Mouse (Mus musculus) thymus, adult 2 months (tissue): Measurements from ENCODE around the gene Hoxa7. TPM values are rescaled to one million over a fixed set of nuclear protein-coding genes. Genes with fewer than 3 reads are reported as not detected.

Source experiments
- DNase-seq: peaks from one replicate; pipeline ENCODE4 v3.0.0; 2021
- H3K27ac ChIP-seq: fragments of 200-500 bp; 2 replicates; pipeline ENCODE4 v1.5.1; 2012; ENCODE audit warnings: low read length, control low read depth; ENCODE audit not compliant: control insufficient read depth, insufficient read depth
- H3K27me3 ChIP-seq: fragments of 200-500 bp; 2 replicates; pipeline ENCODE4 v1.6.1; 2012; ENCODE audit warnings: mild to moderate bottlenecking, low read length, moderate library complexity, mixed read lengths; ENCODE audit not compliant: control insufficient read depth, insufficient read depth
- H3K36me3 ChIP-seq: fragments of 200-500 bp; 2 replicates; pipeline ENCODE4 v1.6.1; 2012; ENCODE audit warnings: mild to moderate bottlenecking, low read length, moderate library complexity; ENCODE audit not compliant: control insufficient read depth, insufficient read depth
- H3K4me1 ChIP-seq: fragments of 200-500 bp; replicated peaks from 2 replicates; pipeline ENCODE4 v1.6.1; 2012; ENCODE audit warnings: low read length; ENCODE audit not compliant: control insufficient read depth, insufficient read depth
- H3K4me3 ChIP-seq: fragments of 200-500 bp; 2 replicates; pipeline ENCODE4 v1.5.1; 2012; ENCODE audit warnings: mild to moderate bottlenecking, low read length, control low read depth, moderate library complexity; ENCODE audit not compliant: control insufficient read depth, insufficient read depth
- CTCF ChIP-seq: fragments of 200-500 bp; IDR thresholded peaks from 2 replicates; pipeline ENCODE4 v1.5.1; 2012; ENCODE audit warnings: mild to moderate bottlenecking, control low read depth, low read length, moderate library complexity, borderline replicate concordance; ENCODE audit not compliant: control insufficient read depth, poor library complexity, insufficient read depth; ENCODE audit errors: extremely low read depth
- POLR2A ChIP-seq: fragments of 200-500 bp; IDR thresholded peaks from 2 replicates; pipeline ENCODE4 v1.6.1; 2012; ENCODE audit warnings: mild to moderate bottlenecking, low read length, control low read depth, moderate library complexity; ENCODE audit not compliant: control insufficient read depth, poor library complexity, insufficient read depth; ENCODE audit errors: extremely low read depth
- WGBS: fragments of 180-500 bp; shearing (Covaris S2); methylation state at CpG from one replicate; pipeline ENCODE4 v1.1.7; 2018; 5-methylcytosine and 5-hydroxymethylcytosine counted together
- polyA plus RNA-seq: library from polyadenylated mRNA; depleted of rRNA; stranded (reverse); fragments of >200 nt; gene quantifications from 2 replicates; pipeline ENCODE4 v1.2.3, GENCODE M21; 2012

Hoxa7 gene
- polyA plus RNA-seq, 1 experiment: 2.5 TPM

DNA sequence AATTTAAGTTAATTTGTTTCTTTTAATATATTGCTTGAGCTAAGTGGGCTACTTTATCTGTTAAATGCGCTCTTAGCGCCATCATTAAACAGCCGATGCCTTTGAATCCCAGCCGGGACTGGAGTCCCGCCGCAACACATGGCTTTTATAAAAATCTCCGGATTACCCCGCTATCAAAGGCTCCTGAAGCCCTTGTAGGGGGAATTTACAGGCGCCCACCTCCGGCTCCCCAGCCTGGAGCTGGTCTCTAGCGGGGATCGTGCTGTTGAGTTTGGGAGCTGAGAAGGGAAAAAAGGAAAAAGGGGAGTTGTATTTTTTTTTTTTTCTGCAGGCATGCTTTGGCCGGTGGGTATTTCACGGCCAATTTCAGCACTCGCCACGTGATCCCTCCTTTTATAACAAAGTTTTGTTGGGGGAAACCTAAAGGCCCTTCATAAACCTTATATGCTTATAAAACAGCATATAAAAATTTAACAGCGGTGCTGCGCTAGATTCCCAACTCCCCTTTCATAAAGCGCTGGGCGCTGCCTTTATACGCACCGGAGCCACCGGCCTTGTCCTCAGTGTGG is 22.9 kb upstream of the Hoxa7 start:
- H3K36me3 ChIP-seq: no peaks in the 10 kb centered on the region
- no peak overlapping the region for H3K4me3 ChIP-seq
- H3K27ac ChIP-seq: no peak overlapping the region
- no peak for DNase-seq
- peaks cover 72% of the 10 kb centered on the region for H3K27me3 ChIP-seq
- H3K4me1 ChIP-seq: peaks cover 16% of the 10 kb centered on the region
- no peak for TF ChIP-seq POLR2A
- TF ChIP-seq CTCF: no peak
- WGBS: 8% methylated on average over 23 of the region's 23 CpGs

DNA sequence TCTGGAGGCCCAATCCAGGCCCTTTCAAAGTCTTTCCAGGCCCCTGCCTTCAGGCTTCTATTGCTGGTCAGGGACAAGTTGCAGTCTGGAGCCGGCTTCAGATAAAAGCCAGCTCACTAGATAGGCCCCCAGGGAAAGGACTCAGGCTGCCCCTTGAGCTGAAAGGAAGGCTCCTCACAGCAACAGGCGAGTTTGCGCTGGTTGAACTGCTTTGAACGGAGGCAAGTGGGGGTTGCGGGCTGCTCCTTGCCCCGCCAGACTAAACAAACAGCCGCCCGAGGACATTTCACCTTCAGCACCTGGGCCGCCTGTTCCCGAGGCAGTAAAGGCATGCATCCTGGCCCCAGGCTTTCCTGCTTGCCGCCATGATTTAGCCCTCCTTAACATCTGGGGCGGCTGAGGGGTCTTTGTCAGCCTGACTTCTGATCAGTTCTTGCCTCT is 22.0 kb upstream of the Hoxa7 start:
- 20% methylated on average over 12 of the region's 12 CpGs for WGBS
- no peak for DNase-seq
- no peak overlapping the region for H3K4me3 ChIP-seq
- no peak overlapping the region for H3K27ac ChIP-seq
- H3K27me3 ChIP-seq: peaks cover 69% of the 10 kb centered on the region
- TF ChIP-seq POLR2A: no peak
- no peak for TF ChIP-seq CTCF
- no peaks in the 10 kb centered on the region for H3K36me3 ChIP-seq
- peaks cover 13% of the 10 kb centered on the region for H3K4me1 ChIP-seq

DNA sequence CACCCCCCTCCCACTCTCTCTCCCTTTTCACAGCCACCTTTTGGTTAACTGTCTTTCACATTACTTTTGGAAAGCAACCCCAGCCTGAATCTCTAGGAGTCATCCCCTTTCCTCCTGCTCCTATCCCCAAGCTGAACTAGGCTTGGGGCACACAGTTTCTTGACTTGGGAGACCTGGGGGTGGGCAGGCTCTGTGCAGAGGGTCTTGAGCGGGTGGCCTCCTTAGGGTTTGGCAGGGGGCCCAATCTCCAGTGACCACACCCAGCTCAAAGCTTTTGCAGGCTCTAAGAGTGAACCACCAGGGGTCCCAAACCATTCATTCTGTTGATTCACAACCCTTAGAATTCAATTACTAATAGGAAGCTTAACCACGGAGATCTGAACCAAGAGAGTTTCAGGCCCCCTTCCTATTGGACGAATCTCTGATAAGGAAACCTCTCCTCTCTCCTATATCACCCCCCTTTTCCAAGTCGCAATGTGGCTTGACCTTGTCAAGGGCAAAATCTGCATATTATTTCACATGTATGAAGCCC is 21.2 kb upstream of the Hoxa7 start:
- H3K27me3 ChIP-seq: peaks cover 65% of the 10 kb centered on the region; the same call in 1 of the 2 replicates
- H3K36me3 ChIP-seq: no peaks in the 10 kb centered on the region
- 38% methylated on average over 4 of the region's 4 CpGs for WGBS
- DNase-seq: no peak
- H3K4me1 ChIP-seq: peaks cover 13% of the 10 kb centered on the region
- H3K4me3 ChIP-seq: no peak overlapping the region
- TF ChIP-seq POLR2A (no peak), CTCF (no peak)
- no peak overlapping the region for H3K27ac ChIP-seq

DNA sequence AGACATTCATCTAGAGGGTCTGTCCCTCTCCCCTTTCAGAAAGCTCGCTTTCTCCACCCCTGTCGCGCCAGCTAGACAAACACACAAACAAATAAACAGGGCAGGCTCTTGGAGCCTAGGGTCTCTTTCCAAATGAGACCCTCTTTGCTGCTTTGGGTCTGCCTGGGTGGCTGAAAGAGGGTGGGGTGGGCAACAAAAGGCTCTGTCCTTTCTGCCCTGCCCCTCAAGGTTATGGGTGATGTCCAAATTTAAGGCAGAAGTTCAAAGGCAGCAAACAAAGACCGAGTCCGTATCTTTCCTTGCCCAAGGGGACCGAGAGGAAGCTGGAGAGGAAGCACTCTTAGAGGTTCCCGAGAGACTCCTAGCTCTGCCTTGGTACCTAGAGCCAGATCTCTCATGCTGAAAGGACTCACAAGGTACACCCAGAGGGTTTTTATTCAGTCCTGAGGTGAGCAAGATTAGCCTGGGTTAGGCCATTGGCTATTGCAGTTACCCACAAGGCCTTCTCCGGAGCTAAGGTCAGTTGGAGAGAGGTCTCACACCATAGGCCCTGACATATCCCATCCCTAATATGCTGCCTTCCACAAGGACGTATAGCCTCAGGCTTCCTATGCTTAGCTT is 19.5 kb upstream of the Hoxa7 start:
- DNase-seq: no peak
- Histone ChIP-seq H3K27me3 (peaks cover 58% of the 10 kb centered on the region), H3K36me3 (no peaks in the 10 kb centered on the region), H3K27ac (no peak overlapping the region), H3K4me3 (no peak overlapping the region), H3K4me1 (peaks cover 12% of the 10 kb centered on the region)
- 23% methylated on average over 9 of the region's 9 CpGs for WGBS
- no peak for TF ChIP-seq POLR2A

DNA sequence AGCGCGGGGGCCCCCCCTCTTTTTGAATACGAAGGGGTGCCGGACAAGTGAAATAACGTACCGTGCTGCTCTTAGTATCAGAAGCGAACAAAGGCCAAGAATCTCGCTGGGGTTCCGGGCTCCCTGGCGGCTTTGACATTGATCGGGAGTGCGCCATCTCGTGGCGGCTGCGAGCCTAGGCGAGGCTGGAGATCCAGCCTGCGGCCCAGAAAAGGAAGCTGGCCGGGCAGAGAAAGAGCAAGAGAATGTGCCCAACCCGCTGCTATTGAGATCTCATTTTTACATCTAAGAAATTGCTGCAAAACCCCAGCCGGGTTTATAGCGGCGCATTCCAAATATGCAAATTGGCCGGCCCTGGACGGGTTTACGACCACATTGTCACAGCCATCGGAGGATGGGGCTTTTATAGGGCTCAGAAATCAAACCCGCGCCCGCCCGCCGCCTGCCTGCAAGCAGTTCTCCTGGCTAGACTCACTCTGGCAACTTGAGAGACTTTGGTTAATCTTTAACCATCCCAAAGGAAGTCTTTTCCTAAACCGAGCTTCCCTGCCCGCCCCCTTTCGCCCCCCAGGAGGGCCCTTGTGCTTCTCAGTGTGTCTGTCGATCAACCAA is 18.8 kb upstream of the Hoxa7 start, which contains the start of gene Hoxa10:
Gene Hoxa10 (minus strand): TSS at position 466 of the 612 bp plus-strand sequence.
- no peak for TF ChIP-seq POLR2A
- peak; percentile 95 for TF ChIP-seq CTCF
- 6% methylated on average over 35 of the region's 35 CpGs for WGBS
- Histone ChIP-seq H3K27ac (no peak within 1 kb of the TSS), H3K4me1 (peaks cover 8% of the 10 kb centered on the region), H3K36me3 (no peaks in the 10 kb centered on the region), H3K4me3 (no peak within 1 kb of the TSS), H3K27me3 (peaks cover 54% of the 10 kb centered on the region)
- peak; percentile 81 for DNase-seq

DNA sequence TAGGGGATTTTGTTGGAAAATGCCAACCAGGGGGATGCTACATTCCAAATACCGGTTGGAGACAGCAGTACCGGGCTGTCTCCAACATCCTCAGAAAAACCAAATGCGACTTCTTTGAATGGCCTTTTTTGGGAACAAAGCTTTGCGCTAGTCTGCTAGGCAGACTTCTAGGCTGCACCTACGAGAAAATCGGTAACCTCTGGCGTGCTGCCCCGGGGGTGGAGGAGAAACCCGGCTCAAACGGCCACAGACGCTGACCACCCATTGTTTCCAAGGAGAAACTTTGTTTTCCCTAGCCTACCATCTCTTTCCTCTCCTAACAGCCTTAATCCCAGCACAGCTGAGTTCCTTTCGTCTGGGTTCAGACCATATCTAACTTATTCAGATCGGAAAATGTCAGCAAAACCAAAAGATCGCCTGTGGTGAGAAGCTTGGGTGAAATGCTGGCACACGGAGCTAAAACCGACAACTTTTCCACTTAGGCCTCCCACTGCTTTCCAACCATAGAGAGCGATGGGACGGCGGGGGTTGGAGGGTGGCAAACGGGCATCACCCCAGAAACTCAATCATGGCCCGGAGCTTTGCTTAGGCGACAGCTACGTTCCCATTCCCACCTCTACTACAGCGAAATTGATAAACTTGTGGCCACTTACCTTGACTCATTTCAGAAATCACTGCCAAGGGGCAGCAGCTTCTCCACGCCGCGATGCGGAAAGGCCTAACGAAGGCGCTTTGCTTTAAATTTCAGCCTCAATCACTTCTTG is 18.2 kb upstream of the Hoxa7 start:
- H3K36me3 ChIP-seq: no peaks in the 10 kb centered on the region
- H3K27ac ChIP-seq: no peak overlapping the region
- no peak overlapping the region for H3K4me3 ChIP-seq
- WGBS: 10% methylated on average over 30 of the region's 30 CpGs
- H3K4me1 ChIP-seq: peaks cover 1% of the 10 kb centered on the region; the same call in 1 of the 2 replicates
- TF ChIP-seq CTCF (no peak), POLR2A (no peak)
- H3K27me3 ChIP-seq: peaks cover 50% of the 10 kb centered on the region
- no peak for DNase-seq
